Mouse (Mus musculus): Measurements from ENCODE around the gene Emp3. TPM values are rescaled to one million over a fixed set of nuclear protein-coding genes. Genes with fewer than 3 reads are reported as not detected.

Emp3 gene
- polyA plus RNA-seq, 1 experiment, result 62.1 TPM

DNA sequence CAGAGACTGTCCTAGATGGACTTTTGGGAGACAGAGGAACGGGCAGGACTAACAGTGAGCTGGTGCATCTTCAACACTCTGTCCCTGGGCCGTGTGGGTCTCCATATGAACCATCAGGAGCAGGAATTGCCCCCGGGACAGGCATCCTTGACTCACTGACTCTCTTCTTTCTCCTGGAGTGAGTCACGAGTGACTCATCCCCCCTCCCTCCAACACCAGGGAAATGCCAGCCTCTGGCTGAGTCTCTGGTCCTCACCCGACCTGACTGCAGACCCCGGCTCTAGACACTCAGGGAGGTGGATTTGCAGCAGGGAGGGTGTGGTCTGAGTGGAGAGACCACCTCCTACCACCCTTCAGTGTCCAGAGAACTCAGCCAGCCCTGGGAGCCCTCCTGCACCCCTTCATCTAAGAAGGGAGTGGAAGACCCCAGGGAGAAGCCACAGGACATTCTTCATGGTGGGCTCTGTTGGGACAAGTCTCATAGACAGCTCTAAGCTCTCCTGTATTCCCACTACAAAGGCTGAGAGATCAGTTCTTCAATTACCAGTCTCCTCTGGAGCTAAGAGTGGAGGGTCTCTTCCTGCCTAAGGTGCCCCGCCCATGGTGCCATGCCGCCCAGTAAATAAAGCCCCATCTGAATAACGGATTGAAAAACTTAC lies 492 bp downstream of the Emp3 start:
- Histone ChIP-seq H3K4me3 (ENCODE audit: insufficient read depth, low read depth, low read length) (peak overlapping the region; percentile 57), H3K4me1 (ENCODE audit: control insufficient read depth, insufficient read depth, low read length) (peaks cover 6% of the 10 kb centered on the region; the same call in 1 of the 2 replicates), H3K27me3 (replicated peaks; ENCODE audit: control insufficient read depth, insufficient read depth, low read length) (no peaks in the 10 kb centered on the region), H3K27ac (ENCODE audit: insufficient read depth, low read depth, low read length) (peak overlapping the region; percentile 37), H3K36me3 (ENCODE audit: control insufficient read depth, insufficient read depth, low read length) (no peaks in the 10 kb centered on the region)
- DNase-seq, result no peak
- TF ChIP-seq POLR2A (IDR thresholded peaks at IDR 0.05; ENCODE audit: low read depth, low read length) (no peak), CTCF (conservative IDR thresholded peaks at IDR 0.05; ENCODE audit: insufficient read depth, insufficient read length, low read depth, low read length) (no peak)
- 22% methylated on average over 9 of the region's 9 CpGs for WGBS

GRCm38 (mm10) chr7:45919761-45920160 lies 1.4 kb downstream of the Emp3 start:
- Histone ChIP-seq H3K27ac (ENCODE audit: insufficient read depth, low read depth, low read length) (no peak overlapping the region), H3K36me3 (ENCODE audit: control insufficient read depth, insufficient read depth, low read length) (no peaks in the 10 kb centered on the region), H3K4me1 (ENCODE audit: control insufficient read depth, insufficient read depth, low read length) (peaks cover 6% of the 10 kb centered on the region; the same call in 1 of the 2 replicates), H3K27me3 (replicated peaks; ENCODE audit: control insufficient read depth, insufficient read depth, low read length) (no peaks in the 10 kb centered on the region), H3K4me3 (ENCODE audit: insufficient read depth, low read depth, low read length) (no peak overlapping the region)
- TF ChIP-seq POLR2A (IDR thresholded peaks at IDR 0.05; ENCODE audit: low read depth, low read length) (no peak), CTCF (conservative IDR thresholded peaks at IDR 0.05; ENCODE audit: insufficient read depth, insufficient read length, low read depth, low read length) (no peak)
- DNase-seq, result no peak
- 72% methylated on average over 4 of the region's 4 CpGs for WGBS

DNA sequence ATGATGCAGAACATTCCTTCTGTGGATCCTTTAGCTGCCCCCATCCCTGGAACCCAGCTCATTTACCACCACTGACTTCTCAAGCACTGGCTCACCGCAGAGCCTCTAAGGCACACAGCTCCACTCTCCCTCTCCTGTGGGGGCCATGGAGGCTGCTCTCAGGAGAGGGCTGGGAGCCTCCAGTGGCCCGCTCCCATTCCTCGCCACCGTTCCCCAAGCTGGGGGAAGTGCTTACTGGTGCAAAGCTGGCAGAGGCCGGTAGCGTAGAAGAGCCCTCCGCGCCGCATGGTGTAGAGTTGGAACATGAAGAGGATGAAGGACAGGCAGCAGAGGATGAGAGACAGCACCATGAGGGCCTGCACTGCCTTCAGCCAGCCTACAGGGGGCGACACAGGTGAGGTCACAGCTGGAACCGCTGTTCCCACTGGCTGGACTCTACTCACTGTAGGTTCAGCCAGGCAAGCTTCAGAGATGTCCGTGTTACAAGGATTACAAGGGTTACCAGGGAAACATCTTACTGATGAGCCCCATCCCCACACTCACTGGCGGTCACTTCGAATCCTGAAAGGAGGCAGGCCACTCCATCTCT lies 2.0 kb downstream of the Emp3 start:
- no peaks in the 10 kb centered on the region for H3K27me3 ChIP-seq (replicated peaks; ENCODE audit: control insufficient read depth, insufficient read depth, low read length)

DNA sequence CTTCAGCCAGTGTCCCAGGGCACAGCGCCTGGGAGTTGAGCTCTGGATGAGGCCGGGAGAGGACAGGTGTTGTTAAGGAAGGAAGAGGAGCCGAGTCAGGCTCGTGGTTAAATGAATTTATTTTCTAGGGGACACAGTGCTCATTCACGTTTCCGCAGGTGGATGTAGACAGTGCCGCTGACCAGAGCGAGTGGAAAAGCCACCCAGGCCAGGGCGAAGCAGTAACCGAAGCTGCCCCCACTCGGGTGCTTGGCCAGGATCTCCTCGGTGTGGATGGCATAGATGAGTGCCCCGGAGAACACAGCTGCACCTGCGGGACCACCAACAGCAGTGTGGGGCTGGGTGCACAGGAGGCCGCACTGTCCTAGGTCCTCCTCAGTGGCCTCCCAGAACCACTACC lies 3.3 kb downstream of the Emp3 start:
- no peak overlapping the region for H3K4me3 ChIP-seq (ENCODE audit: insufficient read depth, low read depth, low read length)
- DNase-seq, result no peak
- 77% methylated on average over 15 of the region's 15 CpGs for WGBS
- no peak overlapping the region for H3K27ac ChIP-seq (ENCODE audit: insufficient read depth, low read depth, low read length)
- H3K27me3 ChIP-seq (replicated peaks; ENCODE audit: control insufficient read depth, insufficient read depth, low read length), result no peaks in the 10 kb centered on the region
- no peak for TF ChIP-seq CTCF (conservative IDR thresholded peaks at IDR 0.05; ENCODE audit: insufficient read depth, insufficient read length, low read depth, low read length)
- peaks cover 6% of the 10 kb centered on the region; the same call in 1 of the 2 replicates for H3K4me1 ChIP-seq (ENCODE audit: control insufficient read depth, insufficient read depth, low read length)
- H3K36me3 ChIP-seq (ENCODE audit: control insufficient read depth, insufficient read depth, low read length), result no peaks in the 10 kb centered on the region

More for the DNA sequence above, 2.0 kb downstream of the Emp3 start:
- TF ChIP-seq POLR2A (IDR thresholded peaks at IDR 0.05; ENCODE audit: low read depth, low read length) (no peak), CTCF (conservative IDR thresholded peaks at IDR 0.05; ENCODE audit: insufficient read depth, insufficient read length, low read depth, low read length) (peak; percentile 52)
- peaks cover 6% of the 10 kb centered on the region; the same call in 1 of the 2 replicates for H3K4me1 ChIP-seq (ENCODE audit: control insufficient read depth, insufficient read depth, low read length)
- no peaks in the 10 kb centered on the region for H3K36me3 ChIP-seq (ENCODE audit: control insufficient read depth, insufficient read depth, low read length)
- H3K27ac ChIP-seq (ENCODE audit: insufficient read depth, low read depth, low read length), result no peak overlapping the region
- DNase-seq, result no peak
- no peak overlapping the region for H3K4me3 ChIP-seq (ENCODE audit: insufficient read depth, low read depth, low read length)
- WGBS, result 79% methylated on average over 14 of the region's 14 CpGs

DNA sequence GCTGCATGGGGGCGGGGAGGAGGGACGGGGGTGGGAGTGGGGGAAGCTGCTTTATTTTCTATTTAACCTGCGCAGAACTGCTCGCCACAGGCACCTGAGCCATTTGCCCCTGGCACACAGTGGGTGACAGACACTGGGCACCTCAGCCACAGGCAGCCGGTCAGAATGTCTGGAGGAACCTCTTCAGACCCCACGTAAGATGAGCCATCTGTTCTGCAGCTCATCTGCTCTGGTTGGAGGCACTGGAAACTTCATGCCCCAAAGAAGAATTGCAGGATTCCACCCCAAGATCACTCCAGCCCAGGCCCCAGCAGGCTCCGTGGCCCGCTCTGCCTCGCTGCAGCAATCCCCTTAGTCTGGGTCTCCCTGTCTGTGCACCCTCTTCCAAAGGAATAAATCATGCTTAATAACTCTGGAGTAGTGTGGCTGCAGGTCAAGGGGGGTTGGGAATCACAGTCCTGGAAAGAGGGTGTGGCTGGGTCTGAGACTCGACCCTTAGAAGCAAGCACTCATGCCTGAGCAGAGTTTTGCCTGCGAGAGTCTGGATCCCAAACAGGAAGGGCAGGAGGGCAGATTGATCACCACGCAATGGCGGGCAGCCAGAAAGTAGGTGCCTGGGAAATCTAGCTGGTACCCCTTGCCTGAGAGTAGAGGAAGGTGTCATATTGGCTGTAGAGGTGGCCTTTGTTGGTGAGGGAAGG lies 4.0 kb downstream of the Emp3 start:
- H3K36me3 ChIP-seq (ENCODE audit: control insufficient read depth, insufficient read depth, low read length), result no peaks in the 10 kb centered on the region
- H3K4me3 ChIP-seq (ENCODE audit: insufficient read depth, low read depth, low read length), result no peak overlapping the region
- TF ChIP-seq POLR2A (IDR thresholded peaks at IDR 0.05; ENCODE audit: low read depth, low read length) (no peak), CTCF (conservative IDR thresholded peaks at IDR 0.05; ENCODE audit: insufficient read depth, insufficient read length, low read depth, low read length) (no peak)
- no peak overlapping the region; the same call in 1 of the 2 replicates for H3K27ac ChIP-seq (ENCODE audit: insufficient read depth, low read depth, low read length)
- WGBS, result 30% methylated on average over 13 of the region's 13 CpGs
- peaks cover 6% of the 10 kb centered on the region; the same call in 1 of the 2 replicates for H3K4me1 ChIP-seq (ENCODE audit: control insufficient read depth, insufficient read depth, low read length)
- no peaks in the 10 kb centered on the region for H3K27me3 ChIP-seq (replicated peaks; ENCODE audit: control insufficient read depth, insufficient read depth, low read length)
- no peak for DNase-seq

- peak overlapping the region; percentile 75 for H3K27ac ChIP-seq (ENCODE audit: insufficient read depth, low read depth, low read length)
- 36% methylated on average over 26 of the region's 26 CpGs for whole genome bisulfite sequencing
- H3K4me1 ChIP-seq (ENCODE audit: control insufficient read depth, insufficient read depth, low read length), result peaks cover 6% of the 10 kb centered on the region; the same call in 1 of the 2 replicates
- H3K4me3 ChIP-seq (ENCODE audit: insufficient read depth, low read depth, low read length), result peak overlapping the region; percentile 50
- no peak for TF ChIP-seq POLR2A (IDR thresholded peaks at IDR 0.05; ENCODE audit: low read depth, low read length)
- TF ChIP-seq CTCF (conservative IDR thresholded peaks at IDR 0.05; ENCODE audit: insufficient read depth, insufficient read length, low read depth, low read length), result no peak
- peak; percentile 86 for DNase-seq
- H3K27me3 ChIP-seq (replicated peaks; ENCODE audit: control insufficient read depth, insufficient read depth, low read length), result no peaks in the 10 kb centered on the region
- no peaks in the 10 kb centered on the region for H3K36me3 ChIP-seq (ENCODE audit: control insufficient read depth, insufficient read depth, low read length)
Observed at GRCm38 (mm10) chr7:45916056-45917003, 4.9 kb downstream of the Emp3 start.

All from kidney, adult 2 months (tissue).